Mouse (Mus musculus): ENCODE data around the gene Slc25a47.
"Not testable (repeated sequence)": the region's sequence is repeated elsewhere in the genome, so short reads cannot be mapped to it uniquely, and the experiment has no call there.

The Slc25a47 gene

GRCm38 (mm10) chr12:108826282-108826957, 9.4 kb upstream of the Slc25a47 start:
- DNase-seq (ENCODE audit: low read depth, low spot score), result no peak

- no peak for DNase-seq (ENCODE audit: low read depth, low spot score)
Measured at GRCm38 (mm10) chr12:108826958-108827535, 8.8 kb upstream of the Slc25a47 start.

DNA sequence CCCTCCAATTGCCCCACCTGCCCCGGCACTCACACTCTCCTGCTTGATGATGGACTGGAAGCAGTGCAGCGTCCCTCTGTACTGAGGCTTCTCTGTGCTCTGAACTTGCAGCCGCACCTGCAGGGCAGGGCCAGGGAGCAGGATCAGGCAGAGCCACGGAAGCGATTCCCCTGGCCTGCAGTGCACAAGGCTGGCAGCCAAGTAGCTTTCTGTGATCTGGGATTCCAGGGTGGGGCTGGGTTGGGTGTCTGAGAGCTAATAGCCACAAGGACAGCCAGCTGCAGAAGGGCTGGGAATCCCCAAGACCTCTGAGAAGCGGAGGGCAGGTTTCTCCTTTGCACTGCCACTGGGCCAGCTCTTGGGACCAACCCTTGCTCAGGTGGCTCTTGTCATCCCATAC, 8.2 kb upstream of the Slc25a47 start:
- no peak for DNase-seq (ENCODE audit: low read depth, low spot score)

- no peak for DNase-seq (ENCODE audit: low read depth, low spot score)
Measured at GRCm38 (mm10) chr12:108829636-108830035, 6.2 kb upstream of the Slc25a47 start.

DNA sequence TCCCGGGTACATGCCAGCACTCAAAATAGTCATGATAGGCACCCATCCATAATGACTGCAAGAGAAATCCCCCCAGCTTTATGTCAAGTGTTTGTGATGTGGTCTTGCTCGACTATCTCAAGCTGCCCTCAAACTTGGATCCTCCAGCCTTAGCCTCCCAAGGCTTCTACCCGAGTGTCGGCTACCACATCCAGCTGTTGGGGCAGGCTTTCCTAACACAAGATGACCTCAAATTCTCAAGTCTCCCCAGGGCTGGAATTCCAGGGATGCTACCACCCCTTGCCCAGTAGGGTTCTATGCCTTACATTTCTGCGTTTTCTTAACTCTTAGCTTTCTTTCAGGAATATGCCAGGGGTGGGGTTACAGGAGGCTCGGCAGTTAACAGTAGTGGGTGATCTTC, 5.5 kb upstream of the Slc25a47 start:
- no peak for DNase-seq (ENCODE audit: low read depth, low spot score)

DNA sequence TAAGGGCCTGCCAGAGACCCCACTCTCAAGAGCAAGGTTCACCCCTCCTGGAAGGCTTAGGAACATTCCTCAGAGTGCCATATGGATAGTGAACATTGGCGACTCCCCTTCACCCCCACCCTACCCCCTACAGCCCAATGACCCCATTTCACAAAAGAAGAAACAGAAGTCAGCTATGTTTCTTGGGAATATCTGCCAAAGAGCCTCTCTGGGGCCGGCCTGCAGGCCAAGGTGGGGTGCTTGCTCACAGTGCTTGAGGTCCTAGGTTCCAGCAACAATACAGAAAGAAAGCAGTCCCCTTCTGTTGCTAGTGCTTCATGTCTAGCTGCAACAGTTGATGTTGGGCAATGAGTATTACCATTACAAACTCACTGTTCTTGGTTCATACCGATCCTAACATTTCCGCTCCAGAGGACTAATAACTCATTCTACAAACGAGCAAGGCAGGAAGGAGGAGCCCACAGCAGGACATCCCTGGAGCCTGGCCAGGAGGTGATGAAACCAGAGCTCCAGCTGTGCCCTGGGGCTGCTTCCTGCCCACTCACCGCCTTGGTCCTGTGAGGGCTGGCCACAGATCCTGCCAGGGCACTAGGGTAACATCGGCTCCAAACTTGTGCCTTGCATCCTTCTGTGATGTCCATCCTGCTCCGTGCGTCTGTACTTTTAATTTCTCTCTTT, 3.7 kb upstream of the Slc25a47 start:
- DNase-seq (ENCODE audit: low read depth, low spot score), result no peak

GRCm38 (mm10) chr12:108832851-108833250, 3.0 kb upstream of the Slc25a47 start:
- no peak for DNase-seq (ENCODE audit: low read depth, low spot score)

- no peak for DNase-seq (ENCODE audit: low read depth, low spot score)
Measured at GRCm38 (mm10) chr12:108833408-108833807, 2.4 kb upstream of the Slc25a47 start.

DNA sequence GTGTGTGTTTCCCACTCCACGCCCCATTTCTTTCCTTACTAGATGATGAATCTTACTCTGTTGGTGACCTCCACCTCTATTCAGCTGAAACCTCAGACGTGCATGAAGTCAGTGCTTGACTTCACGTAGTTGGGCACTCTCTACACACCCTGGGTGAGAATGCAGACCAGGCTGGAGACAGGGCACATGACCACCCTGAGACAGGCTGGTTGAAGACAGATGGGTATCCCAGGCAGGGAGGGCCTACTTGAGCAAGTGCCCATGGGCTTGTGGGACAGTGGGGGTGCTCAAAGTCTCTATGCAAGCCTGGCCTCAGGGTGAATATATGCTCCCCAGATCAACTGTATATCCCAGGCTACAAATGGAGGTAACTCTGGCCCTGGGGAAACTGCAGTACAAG, 1.5 kb upstream of the Slc25a47 start:
- no peak for DNase-seq (ENCODE audit: low read depth, low spot score)

DNA sequence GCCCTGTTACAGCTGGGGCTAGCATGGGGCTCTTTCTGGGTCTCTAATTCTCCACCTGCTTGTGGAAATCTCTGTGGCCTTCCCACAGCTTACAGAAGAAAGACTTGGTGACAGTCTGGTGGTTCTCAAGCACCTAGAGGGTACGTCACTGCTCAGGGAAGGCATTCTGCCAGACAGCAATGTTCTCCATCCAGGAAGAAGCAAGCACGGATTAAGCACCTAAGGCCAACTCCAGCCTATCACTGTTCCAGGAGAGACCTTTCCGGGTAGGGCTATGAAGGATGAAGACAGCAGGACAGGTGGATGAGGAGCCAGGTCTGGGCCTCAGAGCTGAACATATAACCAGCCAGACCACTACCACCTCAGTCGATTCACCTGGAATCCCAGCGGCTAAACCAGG, 1.1 kb upstream of the Slc25a47 start:
- DNase-seq (ENCODE audit: low read depth, low spot score), result no peak

DNA sequence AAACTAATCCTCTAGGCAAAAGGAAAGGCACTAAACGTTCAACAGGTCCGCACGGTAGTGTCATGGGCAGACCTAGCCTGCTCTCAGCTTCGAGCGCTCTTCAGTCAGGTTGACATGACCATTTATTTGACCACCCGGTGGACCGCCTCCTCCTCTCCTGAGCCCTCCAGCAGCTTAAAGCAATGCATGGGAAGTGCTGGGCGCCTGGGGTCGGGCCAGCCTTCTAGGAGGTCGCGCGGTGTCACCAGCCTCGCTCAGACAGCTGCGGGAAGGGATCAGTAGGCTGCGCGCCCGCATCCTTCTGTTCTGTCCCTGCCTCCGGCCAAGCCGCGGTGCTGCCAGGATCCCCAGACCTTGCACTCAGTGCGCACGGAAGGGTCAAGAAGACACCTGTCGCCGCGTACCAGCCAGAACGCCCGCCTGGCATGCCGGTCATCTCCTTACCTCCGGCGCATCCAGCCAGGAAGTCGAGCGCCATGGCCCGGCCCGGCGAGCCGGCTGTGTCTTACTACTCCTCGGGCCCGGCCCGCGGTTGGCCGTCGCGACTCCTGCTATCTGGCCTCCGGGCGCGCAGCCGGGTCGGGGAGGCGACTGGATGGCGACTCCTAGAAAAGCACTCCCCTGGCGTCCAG, 522 bp upstream of the Slc25a47 start:
- DNase-seq (ENCODE audit: low read depth, low spot score), result no peak

DNA sequence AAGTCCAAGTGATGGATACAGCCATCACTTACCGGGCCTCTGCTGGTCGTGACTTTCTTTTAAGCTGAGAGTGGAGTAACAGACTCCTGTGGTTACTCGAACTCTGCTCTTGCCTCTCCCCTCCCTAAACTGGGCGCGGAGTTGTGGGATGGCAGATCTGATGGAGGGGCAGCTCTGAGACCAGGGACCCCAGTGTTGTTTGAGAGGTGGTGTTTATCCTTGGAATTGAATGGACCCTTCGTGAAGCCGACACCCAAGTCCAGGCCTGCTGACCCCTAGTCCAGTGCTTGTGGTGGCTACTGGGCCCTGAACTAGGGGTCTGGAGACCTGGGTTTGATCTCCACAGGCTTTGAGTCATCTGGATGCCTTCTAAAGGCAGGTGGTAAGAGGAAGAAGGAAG, 876 bp downstream of the Slc25a47 start:
- DNase-seq (ENCODE audit: low read depth, low spot score), result no peak

GRCm38 (mm10) chr12:108841181-108841580, 5.3 kb downstream of the Slc25a47 start:
- DNase-seq (ENCODE audit: low read depth, low spot score), result no peak

- DNase-seq (ENCODE audit: low read depth, low spot score), result no peak
Measured at GRCm38 (mm10) chr12:108842663-108843062, 6.8 kb downstream of the Slc25a47 start.

- DNase-seq (ENCODE audit: low read depth, low spot score), result not testable (repeated sequence)
Measured at GRCm38 (mm10) chr12:108848033-108848432, 12.2 kb downstream of the Slc25a47 start.

- no peak for DNase-seq (ENCODE audit: low read depth, low spot score)
Measured at GRCm38 (mm10) chr12:108849488-108850022, 13.7 kb downstream of the Slc25a47 start.

GRCm38 (mm10) chr12:108850129-108850528, 14.3 kb downstream of the Slc25a47 start:
- DNase-seq (ENCODE audit: low read depth, low spot score), result no peak

DNA sequence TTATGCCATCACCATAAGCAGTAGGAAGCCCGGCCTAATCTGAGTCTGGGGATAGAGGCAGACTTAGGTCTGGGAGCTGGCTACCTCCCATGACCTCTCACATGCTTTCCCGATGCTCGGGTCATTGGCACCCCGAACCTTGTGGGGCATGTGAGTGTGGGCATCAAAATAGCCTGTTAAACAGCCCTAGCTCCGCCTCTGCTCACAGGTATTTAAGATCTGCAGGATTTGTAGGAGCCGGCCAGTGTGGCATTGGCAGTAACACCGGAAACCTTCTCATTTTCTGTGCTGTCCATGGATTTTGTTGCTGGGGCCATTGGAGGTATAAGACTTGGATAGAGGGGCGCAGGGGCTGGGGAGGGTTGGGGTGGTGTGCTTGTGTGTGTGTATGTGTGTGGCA, 15.0 kb downstream of the Slc25a47 start:
- DNase-seq (ENCODE audit: low read depth, low spot score), result no peak

GRCm38 (mm10) chr12:108852822-108853221, 17.0 kb downstream of the Slc25a47 start:
- DNase-seq (ENCODE audit: low read depth, low spot score), result no peak

DNA sequence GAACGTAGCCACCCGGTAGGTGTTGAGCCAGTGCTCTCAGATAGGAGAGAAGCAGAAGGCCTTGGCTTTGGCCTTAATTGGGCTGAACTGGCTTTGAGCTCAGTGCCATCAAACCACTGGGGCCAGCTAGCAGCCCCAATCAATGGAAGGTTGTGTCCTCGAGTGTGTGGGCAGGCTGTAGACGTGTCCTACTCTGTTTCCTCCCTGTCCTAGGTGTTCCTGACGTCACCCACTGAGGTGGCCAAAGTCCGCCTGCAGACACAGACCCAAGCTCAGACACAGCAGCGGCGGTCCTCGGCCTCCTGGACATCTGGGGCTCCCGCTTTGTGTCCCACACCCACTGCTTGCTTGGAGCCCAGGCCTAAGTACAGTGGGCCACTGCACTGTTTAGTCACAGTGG, 19.2 kb downstream of the Slc25a47 start:
- no peak for DNase-seq (ENCODE audit: low read depth, low spot score)

DNA sequence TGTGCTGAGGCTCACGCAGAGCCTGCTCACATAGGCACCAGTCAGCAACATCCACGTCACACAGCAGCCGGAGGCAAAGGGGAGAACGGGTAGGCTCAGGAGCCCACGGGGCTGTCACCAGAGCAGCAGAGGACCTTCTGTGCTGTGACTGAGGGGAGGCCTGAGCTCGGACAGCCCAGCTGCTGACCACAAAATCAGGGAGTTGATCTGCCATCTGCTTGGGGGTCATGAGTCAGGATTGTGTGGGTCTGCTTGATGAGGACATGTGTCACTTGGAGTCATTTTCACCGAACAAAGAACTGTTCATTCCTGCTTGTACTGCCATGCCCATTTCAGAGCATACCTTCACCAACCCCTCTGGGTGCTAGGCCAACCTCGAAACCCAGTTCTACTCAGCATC, 20.3 kb downstream of the Slc25a47 start:
- no peak for DNase-seq (ENCODE audit: low read depth, low spot score)

GRCm38 (mm10) chr12:108857109-108857508, 21.3 kb downstream of the Slc25a47 start:
- DNase-seq (ENCODE audit: low read depth, low spot score), result no peak

Measured in A20 (cell line).